Mouse (Mus musculus) heart, postnatal 25 days (tissue): ENCODE results near the gene Parp2. TPM values are rescaled to one million over a fixed set of nuclear protein-coding genes. Genes with fewer than 3 reads are reported as not detected.
A peak's percentile ranks its signal among the peaks of the same experiment; 100 is the strongest.
"Not testable (repeated sequence)": the region's sequence is repeated elsewhere in the genome, so short reads cannot be mapped to it uniquely, and the experiment has no call there.

Experiments used
- DNase-seq: peaks from one replicate; pipeline ENCODE4 v3.0.0; 2022; ENCODE audit warnings: low spot score
- intact Hi-C: fragments of 180-260 bp; cut with DNase I; formaldehyde crosslinking; loops from one replicate; pipeline ENCODE4 v1.15.1; 2025
- total RNA-seq, 2 experiments: library from RNA; stranded (reverse); gene quantifications; 2 replicates each; pipeline ENCODE4 v1.2.3; 2021

Gene Parp2
- 10 to 100 TPM; 13.4 to 16.0 TPM for total RNA-seq

GRCm38 (mm10) chr14:50807487-50808072 is at the start of gene Parp2, which contains the start of gene Ccnb1ip1:
TSS of gene Parp2 (plus strand) at chr14:50807841.
TSS of gene Ccnb1ip1 (minus strand) at chr14:50807732.
- peak; percentile 95 for DNase-seq
- intact Hi-C loops, result loop anchor here (2.0 to 5.0 kb wide), 4 partner anchors 23 to 283 kb away; partner anchors contain the start of genes Ang, Rnase4 and Ttc5

DNA sequence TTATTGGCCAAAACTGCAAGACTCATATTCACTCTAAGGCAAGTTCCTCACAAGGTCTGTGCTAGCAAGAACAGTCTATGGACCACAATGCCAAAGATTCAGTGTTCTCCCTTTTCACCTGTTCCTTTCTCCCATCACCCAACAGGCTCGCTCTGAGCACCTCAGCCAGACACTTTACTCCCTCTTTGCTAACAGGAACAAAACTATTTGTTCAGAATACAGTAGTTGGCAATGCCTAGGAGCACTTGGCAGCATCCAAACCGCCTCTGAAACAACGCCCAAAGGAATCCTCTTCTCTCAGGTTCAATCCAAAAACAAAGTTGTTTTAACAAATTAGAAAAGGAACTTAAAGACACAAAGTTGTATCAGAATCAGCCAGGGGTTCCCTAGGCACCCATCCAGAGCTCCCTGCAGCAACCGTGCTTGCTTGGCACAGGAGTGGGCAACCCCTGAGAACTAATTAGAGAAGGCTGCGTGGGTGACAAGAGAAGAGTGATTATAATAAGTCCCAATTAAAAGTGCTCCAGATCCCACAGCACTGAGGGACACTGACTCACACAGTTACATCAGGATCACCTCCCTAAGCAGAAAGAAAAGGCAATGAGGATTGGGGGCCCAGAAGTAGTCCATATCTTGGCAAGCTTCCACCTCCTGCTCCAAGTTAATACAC is 49.1 kb upstream of the Parp2 start:
- DNase-seq, result no peak
- intact Hi-C loops, result no loop called here

- no peak for DNase-seq
These were observed 41.9 kb upstream of the Parp2 start for GRCm38 (mm10) chr14:50765736-50766135.

GRCm38 (mm10) chr14:50771342-50771741 is 36.3 kb upstream of the Parp2 start:
- intact Hi-C loops, result no loop called here
- DNase-seq, result no peak

More at GRCm38 (mm10) chr14:50765736-50766135, 41.9 kb upstream of the Parp2 start:
- intact Hi-C loops, result no loop called here

DNA sequence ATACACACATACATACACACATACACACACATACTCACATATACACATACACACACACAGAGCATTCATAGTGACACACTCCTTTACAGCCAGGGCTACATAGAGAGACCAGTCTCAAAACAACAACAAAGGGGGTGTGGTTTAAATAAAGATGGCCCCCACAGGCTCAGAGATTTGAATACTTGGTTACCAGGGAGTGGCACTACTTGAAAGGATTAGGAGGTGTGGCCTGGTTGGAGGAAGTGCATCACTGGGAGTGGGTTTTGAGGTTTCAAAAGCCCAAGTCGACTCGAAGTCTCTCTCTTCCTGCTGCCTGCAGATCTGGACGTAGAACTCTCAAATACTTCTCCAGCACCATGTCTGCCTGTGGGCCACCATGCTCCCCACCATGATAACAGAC is 25.5 kb upstream of the Parp2 start:
- intact Hi-C loops, result no loop called here
- no peak for DNase-seq

GRCm38 (mm10) chr14:50784391-50785250 is 23.0 kb upstream of the Parp2 start:
- no peak for DNase-seq
- intact Hi-C loops, result loop anchor here (2.0 kb wide), 1 partner anchor 22 kb away; the partner anchor contains the start of genes Ccnb1ip1 and Parp2

- intact Hi-C loops, result loop anchor here (2.0 kb wide), 1 partner anchor 22 kb away; the partner anchor contains the start of genes Ccnb1ip1 and Parp2
- DNase-seq, result peak; percentile 67
These were observed 22.4 kb upstream of the Parp2 start, which contains the start of gene Ttc5 for GRCm38 (mm10) chr14:50785251-50785637. TSS of gene Ttc5 (minus strand) at chr14:50785519.

DNA sequence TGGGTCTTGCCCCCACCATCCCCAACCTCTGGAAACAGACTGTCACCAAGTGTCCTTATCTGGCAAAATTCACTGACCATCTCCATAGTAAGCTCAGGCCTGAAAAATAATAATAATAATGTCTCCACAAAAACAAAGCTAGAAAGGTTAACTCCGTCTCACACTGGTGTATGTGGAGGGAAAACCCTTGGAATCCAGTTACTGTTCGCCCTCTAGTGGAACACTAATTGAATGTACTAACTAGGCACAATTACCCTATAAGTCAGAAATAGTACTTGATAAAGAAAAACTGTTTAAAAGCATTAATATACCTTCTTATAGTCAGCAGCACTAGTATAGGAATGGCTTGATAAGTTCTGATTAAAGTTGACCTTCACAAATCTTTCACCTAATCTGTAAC is 19.5 kb upstream of the Parp2 start:
- no peak for DNase-seq
- intact Hi-C loops, result no loop called here

DNA sequence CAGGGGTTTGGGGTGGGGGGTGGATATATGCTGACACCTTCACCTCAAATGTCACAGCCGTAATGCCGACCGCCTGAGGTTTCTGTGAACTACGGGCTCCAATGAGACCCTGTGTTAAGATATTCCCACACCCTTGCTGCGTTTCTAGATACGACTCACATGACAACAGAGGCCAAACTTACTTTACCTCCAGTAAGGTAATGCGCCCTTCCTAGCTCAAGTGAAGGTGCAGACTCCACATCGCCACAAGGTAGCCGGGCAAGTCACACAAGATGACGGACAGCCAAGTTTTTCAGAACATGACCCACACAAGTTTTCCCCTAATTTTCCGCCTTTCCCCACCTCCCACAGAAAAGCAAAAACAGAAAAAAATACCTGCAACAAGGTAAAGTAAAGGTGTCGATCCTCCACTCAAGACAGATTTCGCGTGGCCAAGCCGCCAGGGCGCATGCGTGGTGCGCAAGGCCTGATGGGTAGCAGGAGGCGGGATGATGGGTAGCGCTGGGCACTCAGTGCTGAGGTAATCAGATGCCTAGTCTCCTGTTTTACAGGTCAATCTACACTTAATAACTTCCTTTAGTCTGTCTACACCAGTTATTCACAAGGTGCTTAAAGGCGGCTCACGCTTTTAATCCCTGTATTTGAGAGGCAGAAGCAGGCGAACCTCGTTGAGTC is 12.2 kb upstream of the Parp2 start:
- intact Hi-C loops, result no loop called here

GRCm38 (mm10) chr14:50795965-50796364 is 11.7 kb upstream of the Parp2 start:
- intact Hi-C loops, result no loop called here
- DNase-seq, result no peak

More for the DNA sequence above, 12.2 kb upstream of the Parp2 start:
- no peak for DNase-seq

DNA sequence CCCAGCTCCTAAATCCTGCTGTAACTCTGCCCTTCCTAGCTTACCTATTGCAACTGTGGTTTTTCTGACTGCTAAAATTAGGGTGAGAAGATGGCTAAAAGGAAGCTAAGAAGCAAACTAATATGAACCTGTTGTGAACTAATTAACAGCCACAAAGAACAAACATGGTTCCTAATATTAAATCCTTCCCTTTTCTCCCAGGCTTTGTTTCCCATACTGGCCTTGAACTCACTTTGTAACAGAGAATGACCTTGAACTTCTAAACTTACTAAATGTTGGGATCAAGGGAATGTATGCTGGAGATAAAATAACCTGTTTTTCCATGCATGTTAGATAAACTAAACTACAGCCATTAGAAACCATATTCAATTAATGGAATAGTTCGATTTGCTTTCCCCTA is 11.2 kb upstream of the Parp2 start:
- intact Hi-C loops, result no loop called here
- DNase-seq, result no peak

DNA sequence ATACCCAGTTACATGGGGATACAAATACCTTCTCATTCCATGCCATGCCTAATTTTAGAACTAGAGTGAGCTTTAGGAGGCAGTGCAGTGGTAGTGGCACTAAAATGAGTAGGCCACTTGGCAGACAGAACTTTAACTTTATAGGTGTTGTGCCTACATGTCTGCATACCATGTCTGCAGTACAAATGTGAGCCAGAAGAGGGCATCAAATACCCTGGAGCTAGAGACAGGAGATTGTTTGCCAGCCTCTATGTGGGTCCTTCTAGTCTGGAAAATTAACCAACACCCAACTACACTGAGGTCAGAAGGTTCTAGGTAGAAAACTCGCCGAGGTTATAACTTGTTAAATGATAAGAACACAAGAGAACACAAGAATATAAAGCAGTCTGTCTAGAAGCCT is 9.1 kb upstream of the Parp2 start:
- intact Hi-C loops, result no loop called here
- DNase-seq, result no peak

GRCm38 (mm10) chr14:50799502-50800259 is 8.0 kb upstream of the Parp2 start:
- intact Hi-C loops, result loop anchor here (2.0 kb wide), 1 partner anchor 299 kb away; no protein-coding TSS in a partner anchor
- DNase-seq, result no peak

DNA sequence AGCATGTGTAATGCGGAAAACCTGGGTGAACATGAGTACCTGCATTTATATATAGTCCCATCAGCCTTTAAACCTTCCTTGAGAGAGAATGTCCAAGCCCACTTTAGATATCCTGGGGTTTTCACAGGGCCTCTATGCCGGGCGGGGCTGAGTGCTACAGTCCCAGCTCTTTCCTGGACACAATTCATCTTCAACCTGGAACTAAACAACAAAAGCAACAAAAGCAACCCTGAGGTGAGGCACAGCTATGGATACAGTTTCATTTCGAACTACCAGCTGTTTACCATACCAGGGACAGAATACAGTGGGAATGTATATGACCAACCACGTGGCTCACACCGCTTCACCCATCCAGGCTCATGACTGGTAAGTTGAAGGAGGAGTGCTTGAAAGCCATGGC is 5.2 kb upstream of the Parp2 start:
- intact Hi-C loops, result no loop called here
- no peak for DNase-seq

GRCm38 (mm10) chr14:50802843-50803562 is 4.6 kb upstream of the Parp2 start:
- DNase-seq, result no peak
- intact Hi-C loops, result no loop called here

- intact Hi-C loops, result loop anchor here (5.0 kb wide), 1 partner anchor 123 kb away; no protein-coding TSS in a partner anchor
- no peak for DNase-seq
These were observed 3.0 kb upstream of the Parp2 start for GRCm38 (mm10) chr14:50804683-50805082.

- not testable (repeated sequence) for DNase-seq
- intact Hi-C loops, result loop anchor here (2.0 to 5.0 kb wide), 4 partner anchors 22 to 284 kb away; partner anchors contain the start of genes Ang, Rnase4 and Ttc5
These were observed 1.2 kb upstream of the Parp2 start for GRCm38 (mm10) chr14:50806469-50806868.

DNA sequence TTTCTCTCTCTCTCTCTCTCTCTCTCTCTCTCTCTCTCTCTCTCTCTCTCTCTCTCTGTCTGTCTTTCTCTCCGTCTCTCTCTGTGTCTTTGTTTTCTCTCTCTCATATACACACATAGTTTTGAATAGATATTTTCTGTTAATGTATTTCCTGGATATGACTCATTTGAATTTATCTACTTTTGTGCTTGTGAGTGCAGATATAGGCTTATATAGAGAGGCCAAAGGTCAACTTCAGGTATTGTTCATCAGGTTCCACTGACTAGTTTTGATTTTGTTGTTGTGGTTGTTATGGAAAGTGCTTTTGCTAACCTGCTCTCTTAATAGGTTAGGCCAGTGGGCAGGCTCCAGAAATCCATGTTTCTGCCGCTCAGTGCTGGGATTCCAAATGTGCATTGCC is 5.4 kb downstream of the Parp2 start:
- no peak for DNase-seq
- intact Hi-C loops, result no loop called here
